Mouse (Mus musculus): ENCODE measurements around the gene Psd. TPM values are rescaled to one million over a fixed set of nuclear protein-coding genes. Genes with fewer than 3 reads are reported as not detected.

The Psd gene
- total RNA-seq (2015) (0.11 and 0.36 TPM in 2 replicates), total RNA-seq (2017) (not detected in 2 replicates)

DNA sequence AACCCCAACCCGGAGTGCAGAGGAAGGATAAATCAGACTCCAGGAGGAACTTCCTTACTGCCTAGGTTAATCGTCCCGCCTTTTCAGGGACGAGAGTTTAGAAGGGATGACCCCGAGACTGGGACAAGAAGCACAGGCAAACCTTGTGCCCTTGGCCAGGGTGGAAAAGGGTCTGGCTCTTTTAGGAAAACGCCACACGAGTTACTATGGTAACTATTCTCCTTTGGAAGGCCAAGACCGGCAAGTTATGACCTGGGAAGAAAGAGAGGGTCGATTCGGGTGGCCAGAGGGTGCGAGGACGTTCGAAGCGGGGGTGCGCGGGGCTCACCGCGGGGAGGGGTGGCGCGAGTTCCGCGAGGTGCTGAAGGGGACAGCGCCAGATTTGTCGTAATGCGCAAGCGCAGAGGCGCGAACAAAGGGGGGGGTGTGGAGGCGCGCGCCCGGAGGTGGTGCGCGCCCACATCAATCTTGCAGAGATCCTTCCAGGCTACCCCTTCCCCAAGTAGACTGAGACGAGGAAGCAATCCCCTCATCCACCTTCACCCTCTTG lies at the start of gene Psd:
Gene Psd, minus strand, starts transcription at position 401 of the 550 bp plus-strand sequence.
- peak; percentile 25 for ATAC-seq (ENCODE audit: poor library complexity, severe bottlenecking)

DNA sequence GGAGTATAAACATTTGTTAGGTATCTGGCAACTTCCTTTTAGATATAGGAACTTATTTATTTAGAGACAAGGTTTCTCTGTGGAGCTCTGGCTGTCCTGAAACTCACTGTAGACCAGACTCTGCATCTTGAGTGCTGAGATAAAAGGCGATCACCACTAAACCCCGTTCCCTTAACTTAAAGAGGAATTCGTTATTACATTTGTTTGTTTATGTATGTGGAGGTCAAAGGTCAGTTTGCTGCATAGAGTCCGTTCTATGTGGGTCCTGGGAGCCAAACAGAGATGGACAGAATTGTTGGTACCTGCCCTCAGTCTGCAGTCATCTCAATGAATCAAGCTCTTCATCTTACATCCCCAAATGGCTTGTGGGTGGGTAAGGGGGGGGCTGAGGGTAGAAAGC lies 48.9 kb upstream of the Psd start:
- no peak for ATAC-seq (ENCODE audit: poor library complexity, severe bottlenecking)

DNA sequence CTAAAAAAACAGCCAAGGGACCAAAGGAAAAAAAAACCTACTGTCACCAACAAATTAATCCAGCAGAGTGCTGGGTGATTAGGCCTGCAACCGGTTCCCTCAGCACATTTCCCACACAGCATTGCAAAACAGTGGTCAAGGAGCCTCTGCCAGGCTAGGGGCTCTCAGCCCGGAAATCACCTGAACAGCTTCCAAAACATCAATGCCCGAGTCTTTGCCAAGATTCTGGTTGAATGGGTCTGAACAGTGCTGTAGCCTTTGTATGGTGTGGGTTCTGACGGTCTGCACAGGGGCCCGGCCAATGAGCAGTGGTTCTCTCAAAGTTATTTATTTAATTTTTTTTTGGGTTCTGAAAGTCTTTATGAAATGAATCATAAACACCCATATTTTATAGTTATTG lies 48.5 kb upstream of the Psd start:
- no peak for ATAC-seq (ENCODE audit: poor library complexity, severe bottlenecking)

DNA sequence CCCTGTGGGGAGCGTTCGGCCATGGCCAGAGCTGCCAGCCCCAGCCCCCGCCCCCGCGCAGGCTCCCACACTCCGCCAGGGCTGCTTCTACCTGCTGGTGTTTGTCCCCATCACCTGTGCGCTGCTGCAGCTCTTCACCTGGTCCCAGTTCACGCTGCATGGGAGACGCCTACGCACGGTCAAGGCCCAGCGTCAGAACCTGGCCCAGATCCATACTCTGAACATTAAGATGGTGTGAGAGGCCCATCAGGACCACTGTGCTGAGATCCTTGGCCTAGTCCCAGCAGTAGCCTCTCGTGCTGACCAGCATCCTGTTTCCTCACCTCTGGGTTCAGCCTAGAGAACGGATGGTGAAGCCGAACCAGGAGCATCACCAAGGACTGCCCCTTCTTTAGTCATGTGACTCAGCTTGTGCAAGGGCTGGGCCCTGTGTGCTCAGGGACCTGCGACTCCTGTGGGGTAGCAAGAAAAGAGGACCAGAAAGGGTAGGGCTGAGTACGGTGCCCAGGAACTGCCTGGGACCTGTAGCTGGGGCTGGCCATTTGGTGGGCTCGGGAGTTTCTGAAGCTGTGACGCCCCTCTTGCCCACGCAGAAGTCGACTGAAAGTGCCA lies 47.6 kb upstream of the Psd start:
- peak; percentile 85 for ATAC-seq (ENCODE audit: poor library complexity, severe bottlenecking)

DNA sequence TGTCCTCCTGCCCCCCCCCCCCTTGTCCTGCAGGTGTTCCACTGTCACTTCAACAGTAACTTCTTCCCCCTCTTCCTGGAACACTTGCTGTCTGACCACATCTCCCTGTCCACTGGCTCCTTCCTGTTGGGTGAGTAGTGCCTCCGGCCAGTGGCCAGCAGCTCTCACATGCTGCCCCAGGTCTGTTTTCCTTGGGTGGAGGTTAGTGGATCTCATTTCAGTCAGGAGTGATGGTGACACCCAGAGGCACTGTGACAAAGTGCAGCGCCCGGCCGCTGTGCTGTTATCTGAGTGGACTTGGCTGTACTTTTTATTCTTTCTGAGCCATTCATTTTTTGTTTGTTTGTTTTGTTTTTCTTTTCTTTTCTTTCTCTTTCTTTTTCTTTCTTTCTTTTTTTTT lies 42.2 kb upstream of the Psd start:
- ATAC-seq (ENCODE audit: poor library complexity, severe bottlenecking), result peak; percentile 97

DNA sequence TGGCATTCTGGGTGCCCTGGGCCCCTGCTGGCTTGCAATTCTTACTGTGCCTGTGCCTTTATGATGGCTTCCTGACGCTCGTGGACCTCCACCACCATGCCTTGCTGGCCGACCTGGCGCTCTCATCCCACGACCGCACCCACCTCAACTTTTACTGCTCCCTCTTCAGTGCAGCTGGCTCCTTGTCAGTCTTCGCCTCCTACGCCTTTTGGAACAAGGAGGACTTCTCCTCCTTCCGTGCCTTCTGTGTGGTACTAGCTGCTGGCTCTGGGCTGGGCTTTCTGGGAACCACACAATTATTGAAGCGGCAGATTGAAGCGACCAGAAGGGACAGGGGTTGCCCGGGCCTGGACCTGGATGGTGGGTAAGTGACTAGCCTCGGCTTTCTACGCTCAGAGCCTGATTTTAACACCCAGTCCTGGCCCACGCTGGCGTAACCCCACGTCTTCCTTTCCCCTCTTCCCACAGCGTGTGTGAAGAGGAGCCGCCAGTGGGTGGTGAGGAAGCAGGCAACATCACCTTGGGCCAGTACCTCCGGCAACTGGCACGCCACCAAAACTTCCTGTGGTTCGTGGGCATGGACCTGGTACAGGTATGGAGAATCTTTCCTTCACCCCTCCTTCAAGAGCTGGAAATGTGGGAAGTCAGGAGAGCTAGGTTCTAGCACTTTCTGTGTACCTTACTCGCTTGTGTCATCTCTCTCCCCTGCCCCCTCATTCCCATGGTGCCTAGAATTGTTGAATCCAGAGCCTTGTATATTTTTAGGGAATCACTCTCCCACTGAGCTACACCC lies 41.0 kb upstream of the Psd start:
- ATAC-seq (ENCODE audit: poor library complexity, severe bottlenecking), result no peak

DNA sequence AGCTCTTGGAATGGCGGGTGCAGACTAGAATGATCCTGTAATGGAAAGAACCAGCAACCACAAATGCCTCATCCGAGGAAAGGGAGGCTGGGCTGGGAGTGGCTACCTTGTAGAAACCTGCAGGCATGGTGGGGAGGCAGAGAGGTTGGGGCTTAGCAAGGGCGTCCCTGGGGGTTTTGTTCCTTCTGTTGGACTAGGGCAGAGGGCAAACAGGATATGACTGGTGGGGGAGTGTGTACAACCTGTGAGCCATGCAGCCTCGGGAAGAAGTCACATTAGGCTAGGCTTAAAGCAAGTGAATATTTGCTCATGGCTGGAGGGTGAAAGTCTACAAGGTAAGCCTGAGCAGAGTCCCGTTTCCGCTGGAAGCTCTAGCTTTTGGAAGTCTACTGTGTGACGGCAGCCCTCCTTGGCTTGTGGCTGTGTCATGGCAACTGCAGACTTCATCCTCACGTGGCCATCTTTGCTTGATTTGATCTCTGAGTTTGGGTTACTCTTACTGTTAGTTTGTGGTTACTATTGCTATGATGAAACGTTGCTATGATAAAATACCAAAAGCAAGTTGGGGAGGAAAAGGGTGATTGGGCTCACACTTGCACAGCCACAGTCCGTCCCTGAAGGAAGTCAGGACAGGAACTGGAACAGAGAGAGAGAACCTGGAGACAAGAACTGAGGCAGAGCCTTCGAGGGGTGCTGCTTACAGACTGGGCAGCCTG lies 36.5 kb upstream of the Psd start:
- ATAC-seq (ENCODE audit: poor library complexity, severe bottlenecking), result peak; percentile 77

DNA sequence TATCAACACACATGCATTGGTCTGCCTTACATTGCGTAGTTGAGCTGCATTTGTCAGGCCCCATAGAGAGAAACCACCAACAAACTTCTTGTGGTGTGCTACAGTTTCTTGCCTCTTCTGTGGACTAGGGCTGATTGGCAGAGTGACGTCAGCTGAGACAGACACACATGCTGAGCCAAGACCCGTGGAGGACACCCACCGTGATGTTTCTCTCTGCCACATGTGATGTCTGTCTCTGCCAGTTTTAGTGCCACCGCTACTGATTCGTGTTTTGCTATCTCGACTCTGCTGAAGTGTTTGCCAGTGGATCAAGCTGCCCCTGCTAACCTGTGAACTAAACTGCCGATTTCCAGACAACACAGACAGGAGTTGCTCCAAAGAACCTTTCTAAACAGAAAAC lies 35.1 kb upstream of the Psd start:
- no peak for ATAC-seq (ENCODE audit: poor library complexity, severe bottlenecking)

DNA sequence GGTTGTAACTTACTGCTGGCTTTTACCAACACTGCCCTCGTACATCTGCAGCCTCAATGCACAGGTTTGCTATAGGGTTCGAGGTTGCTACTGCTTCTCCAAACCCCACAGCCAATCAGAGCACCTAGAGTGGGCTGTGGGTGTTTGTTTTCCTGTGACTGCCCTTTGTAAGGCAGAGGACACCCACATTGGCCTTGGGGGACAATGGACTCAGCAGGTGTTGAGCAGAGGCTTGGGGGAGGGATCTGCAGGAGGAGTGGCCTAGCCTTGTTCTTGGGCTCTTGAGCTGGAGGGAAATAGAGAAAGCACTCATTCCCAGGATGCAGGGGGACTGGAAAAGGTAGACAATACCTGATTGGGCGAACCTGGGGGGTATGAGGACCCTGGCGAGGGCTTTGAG lies 31.4 kb upstream of the Psd start:
- no peak for ATAC-seq (ENCODE audit: poor library complexity, severe bottlenecking)

DNA sequence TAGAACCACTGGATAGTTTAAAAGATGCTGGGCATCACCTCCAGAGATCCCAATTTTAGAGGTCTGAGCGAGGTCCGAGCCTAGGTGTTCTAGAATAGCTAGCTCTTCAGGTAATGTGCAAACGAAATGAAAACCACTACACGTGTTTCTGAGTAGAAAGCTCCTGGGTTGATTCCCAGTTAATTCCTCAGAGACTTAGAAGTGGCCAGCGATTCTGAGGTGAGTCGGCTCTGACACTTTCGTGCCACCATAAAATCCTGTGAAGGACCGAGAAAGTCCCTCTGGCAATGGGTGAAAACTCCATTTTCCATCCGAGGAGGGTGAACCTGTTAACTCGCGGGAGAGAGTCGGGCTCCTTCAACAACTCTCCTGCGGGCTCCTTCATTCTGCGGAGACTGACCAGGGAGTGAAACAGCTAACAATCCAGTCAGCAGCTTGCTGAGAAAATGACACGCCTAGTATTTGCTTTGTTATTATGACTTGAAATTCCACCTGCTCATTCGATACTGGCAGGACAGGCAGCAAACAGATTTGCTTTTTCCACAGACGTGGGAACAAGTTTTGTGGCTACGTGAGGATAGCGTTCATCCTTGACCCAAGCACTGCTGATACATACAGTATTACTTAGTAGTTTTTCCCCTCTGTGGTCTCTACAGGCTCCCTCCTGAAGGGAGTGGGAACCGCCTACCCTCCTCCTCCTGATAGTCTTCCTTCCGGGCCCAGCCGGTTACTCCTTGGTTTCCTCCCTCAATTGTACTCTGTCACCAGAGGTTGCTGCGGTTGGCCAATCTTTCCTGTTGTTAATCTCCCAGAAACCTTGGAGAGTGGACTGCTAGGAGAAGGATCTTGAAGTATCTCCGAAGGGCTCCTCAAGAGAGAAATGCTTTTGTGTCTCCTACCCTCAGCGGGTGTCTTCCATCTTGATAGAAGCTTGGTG lies 30.7 kb upstream of the Psd start:
- no peak for ATAC-seq (ENCODE audit: poor library complexity, severe bottlenecking)

DNA sequence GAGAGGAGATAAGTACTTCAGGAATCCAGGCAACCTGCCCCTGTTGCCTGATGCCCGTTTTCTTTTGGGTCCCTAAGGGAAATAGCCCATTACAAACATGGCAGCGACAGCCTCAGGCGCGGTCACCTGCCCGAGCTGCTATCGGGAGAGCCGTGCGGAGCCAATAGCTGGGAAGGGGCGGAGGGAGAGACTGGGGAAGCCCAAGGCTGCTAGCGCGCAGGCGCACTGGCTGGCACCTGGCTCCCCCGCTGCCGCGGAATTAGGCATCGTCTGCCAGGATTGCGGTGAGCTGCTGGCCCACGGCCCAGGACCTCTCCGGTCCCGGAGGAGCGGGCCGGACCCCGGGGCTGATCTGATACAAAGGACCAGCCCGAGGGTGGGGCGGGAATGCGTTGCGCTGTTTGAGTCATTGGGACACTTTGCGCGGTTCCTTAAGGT lies 29.8 kb upstream of the Psd start:
- peak; percentile 96 for ATAC-seq (ENCODE audit: poor library complexity, severe bottlenecking)

DNA sequence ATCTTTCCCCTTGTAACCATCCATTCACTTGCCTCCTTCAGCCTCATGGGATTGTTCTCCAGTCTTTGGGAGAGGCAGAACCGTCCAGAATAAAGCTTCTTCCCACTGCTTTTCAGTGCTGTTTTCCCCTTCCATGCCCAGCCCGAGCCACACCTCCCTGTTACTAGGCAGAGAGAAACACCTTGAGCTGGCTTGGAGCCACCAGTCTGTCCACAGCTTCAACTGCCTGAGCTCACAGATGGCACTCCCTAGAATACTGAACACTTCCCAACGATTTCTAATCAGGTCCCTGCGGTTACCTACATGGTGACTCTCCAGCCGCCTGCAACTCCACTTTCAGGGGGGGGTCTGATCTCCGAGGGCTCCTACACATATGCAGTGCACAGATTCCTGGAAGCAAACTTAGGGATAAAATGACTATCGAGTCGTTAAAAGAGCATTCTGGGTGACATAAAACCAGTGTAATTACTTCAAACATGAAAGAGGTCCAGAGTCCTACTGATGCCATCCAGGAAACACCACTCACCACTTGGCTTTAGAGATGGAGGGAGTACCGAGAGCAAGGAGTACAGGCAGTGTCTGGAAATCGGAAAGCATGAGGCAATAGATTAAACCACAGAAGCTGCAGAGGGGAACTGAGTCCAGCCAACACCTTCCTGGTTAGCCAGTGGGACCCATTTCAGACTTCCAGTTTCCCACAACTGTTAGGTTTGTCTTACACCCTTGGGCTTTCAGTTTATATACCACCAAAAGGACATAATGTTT lies 23.4 kb upstream of the Psd start, which contains the start of gene 2310034G01Rik:
Gene 2310034G01Rik, minus strand, starts transcription at position 135 of the 765 bp plus-strand sequence.
- peak; percentile 56 for ATAC-seq (ENCODE audit: poor library complexity, severe bottlenecking)

DNA sequence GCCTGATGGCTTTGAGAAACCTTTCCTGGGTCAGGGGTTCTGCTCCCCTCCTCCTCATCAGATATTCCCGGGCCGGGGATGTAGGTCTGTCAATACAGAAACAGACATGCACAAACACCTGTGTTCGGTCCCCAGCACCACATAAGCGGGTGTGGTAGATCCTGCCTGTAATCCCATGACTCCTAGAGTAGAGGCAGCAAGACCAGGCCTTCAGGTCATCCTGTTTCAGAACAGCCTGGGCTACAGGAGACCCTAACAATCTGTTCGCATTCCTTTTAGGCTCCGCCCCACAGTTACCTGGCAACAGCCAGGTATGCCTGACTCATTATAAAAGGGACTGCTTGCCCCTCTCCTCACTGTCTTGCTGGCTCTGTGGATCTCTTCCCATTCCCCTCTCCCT lies 22.6 kb upstream of the Psd start:
- no peak for ATAC-seq (ENCODE audit: poor library complexity, severe bottlenecking)

DNA sequence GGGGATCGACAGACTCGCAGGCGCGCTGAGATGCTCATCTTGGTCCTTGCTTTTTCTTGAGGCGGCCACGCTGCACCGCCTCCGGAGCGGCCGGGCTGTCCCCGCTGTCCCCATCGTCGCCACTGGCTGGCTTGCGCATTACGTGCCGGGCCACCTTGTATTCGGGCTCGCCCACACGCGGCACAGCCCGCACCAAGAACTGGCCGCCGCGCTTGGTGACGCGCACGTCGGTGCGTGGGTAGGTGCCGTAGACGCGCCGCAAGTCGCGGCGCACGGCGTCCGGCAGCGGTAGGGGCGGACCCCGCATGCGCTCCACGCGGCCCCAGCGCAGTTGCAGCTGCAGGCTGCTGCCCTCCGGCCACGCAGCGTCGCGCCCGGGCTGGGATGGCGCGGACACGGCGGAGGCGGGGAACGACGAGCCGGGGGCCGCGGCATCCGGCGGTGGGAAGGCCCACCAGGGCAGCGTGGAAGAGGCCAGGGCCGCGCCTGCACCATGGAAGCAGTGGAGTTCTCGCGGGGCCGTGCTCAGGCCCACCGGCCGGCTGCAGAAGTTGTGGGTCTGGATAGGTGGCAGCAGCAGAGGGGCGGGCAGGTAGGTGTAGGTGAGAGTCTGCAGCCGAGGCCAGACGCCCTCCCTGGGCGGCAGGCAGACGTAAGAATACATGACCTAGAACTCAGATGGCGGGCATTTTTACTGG lies 22.0 kb upstream of the Psd start:
- ATAC-seq (ENCODE audit: poor library complexity, severe bottlenecking), result peak; percentile 86

DNA sequence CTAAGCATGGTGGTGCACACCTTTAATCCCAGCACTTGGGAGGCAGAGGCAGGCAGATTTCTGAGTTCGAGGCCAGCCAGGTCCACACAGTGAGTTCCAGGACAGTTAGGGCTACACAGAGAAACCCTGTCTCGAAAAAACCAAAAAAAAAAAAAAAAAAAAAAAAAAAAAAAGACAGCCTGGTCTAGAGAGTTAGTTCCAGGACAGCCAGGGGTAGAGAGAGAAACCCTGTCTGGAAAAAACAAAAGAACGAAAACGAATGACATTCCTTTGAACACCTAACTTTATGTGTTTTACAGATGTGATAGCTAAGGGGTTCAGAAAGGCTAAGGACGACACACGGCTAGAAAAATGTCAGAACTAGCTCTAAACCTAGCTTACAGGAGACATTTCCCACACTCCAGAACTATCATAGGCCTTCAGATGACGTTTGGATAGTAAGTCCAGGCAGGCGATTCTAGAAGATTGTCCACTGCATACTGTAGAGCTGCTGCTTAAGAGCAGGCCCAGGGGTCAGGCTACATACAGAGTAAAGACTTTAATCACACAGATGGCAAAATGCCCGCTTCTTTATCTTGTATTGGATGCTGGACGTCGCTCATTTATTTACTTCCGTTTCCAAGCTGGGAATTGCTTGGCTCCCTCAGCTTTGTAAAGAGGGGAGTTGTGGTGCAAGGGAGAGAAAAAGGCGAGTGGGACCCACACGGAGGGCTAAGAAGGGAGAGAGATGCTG lies 21.1 kb upstream of the Psd start:
- ATAC-seq (ENCODE audit: poor library complexity, severe bottlenecking), result no peak

DNA sequence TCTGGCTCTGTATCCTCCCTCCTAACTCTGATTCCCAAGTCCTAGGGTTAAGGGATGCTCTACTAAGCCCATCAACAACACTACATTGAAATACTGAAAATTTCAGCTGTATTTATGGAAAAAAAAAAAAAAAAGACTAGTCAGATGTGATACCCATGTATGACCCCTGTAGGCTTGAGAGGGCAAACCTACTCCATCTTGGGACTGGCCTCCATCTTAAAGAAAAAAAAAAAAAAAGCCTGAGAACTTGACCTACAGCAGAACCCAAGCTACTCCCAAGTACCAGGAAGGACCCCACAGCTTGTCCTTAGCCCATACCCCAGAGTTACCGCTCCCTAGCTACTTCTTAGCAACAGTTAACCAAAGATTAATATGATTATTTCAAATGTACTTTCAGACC lies 20.2 kb upstream of the Psd start:
- no peak for ATAC-seq (ENCODE audit: poor library complexity, severe bottlenecking)

DNA sequence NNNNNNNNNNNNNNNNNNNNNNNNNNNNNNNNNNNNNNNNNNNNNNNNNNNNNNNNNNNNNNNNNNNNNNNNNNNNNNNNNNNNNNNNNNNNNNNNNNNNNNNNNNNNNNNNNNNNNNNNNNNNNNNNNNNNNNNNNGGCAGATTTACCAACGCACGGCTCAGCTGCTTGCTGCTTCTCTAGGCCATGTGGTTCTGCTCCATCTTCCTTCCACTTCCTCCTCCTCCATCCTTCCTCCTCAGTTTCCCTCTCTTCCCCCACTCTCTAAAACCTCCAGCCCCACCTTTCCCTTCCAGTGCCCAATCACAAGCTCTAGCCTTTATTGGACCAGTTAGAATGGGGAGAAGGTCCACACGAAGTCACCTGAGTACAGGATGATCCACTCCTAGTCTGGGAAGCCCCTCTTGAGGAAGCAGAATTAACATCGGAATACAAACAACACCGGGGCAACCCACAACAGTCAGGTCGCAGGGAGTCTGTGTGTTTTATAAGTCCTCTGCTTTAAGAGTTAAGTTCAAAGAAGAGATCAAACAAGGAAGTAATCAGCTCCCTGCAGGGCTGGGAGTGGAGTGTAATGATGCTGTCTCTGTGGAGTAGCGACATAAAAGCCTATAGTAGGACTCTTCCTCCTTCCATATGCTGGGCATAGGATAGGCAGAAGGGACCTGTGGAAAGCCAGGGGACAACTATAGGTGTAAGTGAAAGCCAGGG lies 17.9 kb upstream of the Psd start:
- no peak for ATAC-seq (ENCODE audit: poor library complexity, severe bottlenecking)

Data from megakaryocyte, adult 5-6 weeks (primary cell).